Mouse (Mus musculus): Measurements from ENCODE around the gene Ccdc170. TPM values are rescaled to one million over a fixed set of nuclear protein-coding genes. Genes with fewer than 3 reads are reported as not detected.
A peak's percentile ranks its signal among the peaks of the same experiment; 100 is the strongest.
"Not testable (repeated sequence)": the region's sequence is repeated elsewhere in the genome, so short reads cannot be mapped to it uniquely, and the experiment has no call there.

The Ccdc170 gene
- polyA plus RNA-seq (2015; fragmentation: Nextera tagmentation; extraction: Ambion mirVana) = 0.22 TPM in 2 replicates

DNA sequence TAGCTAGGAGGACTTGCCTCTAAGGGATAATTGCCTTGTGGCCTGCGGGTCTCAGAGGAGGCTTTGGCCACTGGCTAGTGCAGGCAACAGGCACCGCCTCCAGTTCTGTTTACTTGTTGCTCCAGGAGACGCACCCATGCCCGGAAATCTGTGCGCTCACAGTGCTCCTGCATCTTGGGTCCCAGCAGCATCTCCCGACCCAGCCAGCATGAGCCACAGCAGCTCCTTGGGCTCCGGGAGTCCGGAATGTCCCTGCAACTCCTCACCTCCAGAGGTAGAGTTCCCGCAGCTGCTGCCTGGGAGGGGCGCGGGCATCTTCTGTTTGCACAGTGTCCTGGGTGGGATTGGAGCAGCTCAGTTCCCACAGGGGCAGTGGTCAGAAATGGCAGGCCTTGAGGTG, at the start of gene Ccdc170:
Gene Ccdc170, plus strand, starts transcription at position 148 of the 400 bp plus-strand sequence.
- 56% methylated on average over 11 of the region's 11 CpGs for WGBS
- no peak for ATAC-seq (ENCODE audit: low FRiP score)
- Histone ChIP-seq H3K9ac (replicated peaks) (no peak within 1 kb of the TSS), H3K36me3 (no peaks in the 10 kb centered on the region), H3K9me3 (replicated peaks) (no peaks in the 10 kb centered on the region), H3K4me1 (no peaks in the 10 kb centered on the region), H3K4me2 (no peak within 1 kb of the TSS; the same call in 1 of the 2 replicates), H3K27me3 (replicated peaks) (no peaks in the 10 kb centered on the region), H3K4me3 (replicated peaks) (no peak within 1 kb of the TSS), H3K27ac (replicated peaks) (no peak within 1 kb of the TSS)

DNA sequence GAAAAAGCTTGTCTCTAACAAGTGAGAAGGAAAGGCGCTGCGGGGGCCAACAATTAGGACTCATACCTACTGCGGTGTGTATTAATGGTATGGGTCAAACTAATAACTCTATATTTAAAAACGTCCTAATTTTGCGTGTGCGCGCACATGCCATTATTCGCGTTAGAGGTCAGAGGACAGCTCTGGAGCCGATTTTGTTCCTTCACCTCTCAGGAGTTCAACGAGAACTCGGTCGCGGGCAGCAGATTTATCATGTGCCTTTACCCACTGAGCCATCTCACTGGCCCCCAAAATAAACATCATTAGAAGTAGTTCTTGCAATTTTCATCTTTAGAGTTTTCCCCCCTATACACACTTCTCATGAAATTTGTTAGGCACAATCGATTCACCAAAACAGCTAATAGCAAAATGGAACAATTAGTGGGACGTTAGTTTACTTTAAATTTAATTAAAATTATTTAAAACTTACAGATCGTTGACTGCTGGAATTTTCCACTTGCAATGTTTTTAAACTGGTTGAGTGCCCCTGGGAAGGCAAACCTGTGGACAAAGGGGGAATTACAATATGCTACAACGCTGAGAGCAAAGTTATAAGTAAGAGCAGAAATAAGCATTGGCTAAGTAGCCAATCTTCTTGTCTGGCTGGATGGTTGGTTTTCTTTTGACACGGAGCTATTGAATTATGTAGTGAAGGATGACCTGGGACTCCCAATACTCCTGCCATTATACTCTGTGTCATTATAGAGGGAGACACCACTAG, 49.1 kb upstream of the Ccdc170 start:
- Histone ChIP-seq H3K9me3 (replicated peaks) (no peaks in the 10 kb centered on the region), H3K27me3 (replicated peaks) (no peaks in the 10 kb centered on the region), H3K36me3 (peaks cover 5% of the 10 kb centered on the region; the same call in 1 of the 2 replicates), H3K9ac (replicated peaks) (peak overlapping the region; percentile 62), H3K27ac (replicated peaks) (peak overlapping the region; percentile 88), H3K4me3 (replicated peaks) (peak overlapping the region; percentile 61), H3K4me1 (peaks cover 21% of the 10 kb centered on the region), H3K4me2 (peak overlapping the region; percentile 59)
- ATAC-seq (ENCODE audit: low FRiP score) = peak; percentile 13; the same call in 1 of the 2 replicates
- WGBS = 11% methylated on average over 19 of the region's 19 CpGs

DNA sequence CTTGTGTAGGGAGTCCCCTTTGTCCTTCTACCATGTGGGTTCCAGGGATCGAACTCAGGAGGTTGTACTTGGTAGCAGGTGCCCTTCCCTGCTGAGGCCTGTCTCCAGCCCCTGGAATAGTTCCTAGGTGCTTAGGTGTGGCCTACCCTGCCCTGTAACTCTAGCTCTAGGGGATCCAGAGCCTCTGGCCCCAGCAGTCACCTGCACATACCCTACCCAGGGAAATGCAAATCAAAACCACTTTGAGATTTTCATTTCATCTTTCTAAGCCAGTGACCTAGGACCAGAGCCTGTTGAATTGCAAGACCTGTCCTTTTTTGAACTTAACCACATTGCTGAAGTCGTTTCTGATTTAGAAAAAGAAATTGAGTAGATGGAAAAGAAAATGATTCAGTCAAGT, 48.4 kb upstream of the Ccdc170 start:
- not testable (repeated sequence) for ATAC-seq (ENCODE audit: low FRiP score); H3K27me3 ChIP-seq (replicated peaks); H3K4me3 ChIP-seq (replicated peaks); H3K27ac ChIP-seq (replicated peaks); H3K9me3 ChIP-seq (replicated peaks); H3K36me3 ChIP-seq; H3K9ac ChIP-seq (replicated peaks)
- 91% methylated on average over 2 of the region's 2 CpGs for WGBS
- Histone ChIP-seq H3K4me2 (peak overlapping the region; percentile 59; the same call in 1 of the 2 replicates), H3K4me1 (peaks cover 21% of the 10 kb centered on the region)

DNA sequence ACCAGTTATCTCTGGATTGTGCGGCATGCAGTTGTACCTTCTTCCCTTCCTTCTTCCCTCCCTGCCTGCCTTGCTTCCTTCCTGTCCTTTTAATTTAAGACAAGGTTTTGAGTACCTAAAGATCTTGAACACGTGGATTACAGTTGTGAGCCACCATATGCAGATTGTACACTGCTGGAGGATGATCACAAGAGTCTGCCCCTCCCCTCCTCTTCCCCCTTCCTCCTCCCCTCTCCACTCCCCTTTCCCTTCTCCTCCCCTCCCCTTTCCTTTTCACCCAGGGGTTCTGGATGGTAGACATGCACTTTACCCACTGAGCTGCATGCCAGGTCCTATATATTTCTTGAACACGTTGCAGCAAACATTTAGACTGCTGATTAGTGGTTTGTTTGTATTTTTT, 46.9 kb upstream of the Ccdc170 start:
- no peak overlapping the region for H3K27ac ChIP-seq (replicated peaks)
- H3K27me3 ChIP-seq (replicated peaks) = no peaks in the 10 kb centered on the region
- WGBS = 90% methylated on average over 3 of the region's 3 CpGs
- peaks cover 20% of the 10 kb centered on the region for H3K4me1 ChIP-seq
- H3K4me3 ChIP-seq (replicated peaks) = no peak overlapping the region
- no peak overlapping the region for H3K4me2 ChIP-seq
- no peak overlapping the region for H3K9ac ChIP-seq (replicated peaks)
- H3K9me3 ChIP-seq (replicated peaks) = no peaks in the 10 kb centered on the region
- no peak for ATAC-seq (ENCODE audit: low FRiP score)
- peaks cover 22% of the 10 kb centered on the region for H3K36me3 ChIP-seq

DNA sequence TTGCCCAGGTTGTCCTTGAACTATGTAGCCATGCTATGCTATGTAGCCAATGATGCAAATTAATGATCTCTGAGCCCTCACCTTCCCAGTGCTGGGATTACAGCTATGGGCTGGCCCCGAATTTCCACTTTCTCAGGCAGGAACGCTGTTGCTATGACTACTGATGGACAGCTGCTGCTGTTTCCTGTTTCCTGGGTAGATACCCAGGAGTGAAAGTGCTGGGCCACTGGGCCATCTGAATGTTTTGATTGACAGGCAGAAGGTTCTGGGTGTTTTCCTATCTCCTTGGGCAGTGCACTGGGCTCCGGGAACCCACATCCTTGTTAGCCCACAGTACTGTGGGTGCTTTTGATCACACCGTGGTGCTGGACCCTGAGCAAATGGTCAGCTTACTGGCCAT, 25.9 kb upstream of the Ccdc170 start:
- Histone ChIP-seq H3K4me1 (no peaks in the 10 kb centered on the region), H3K4me2 (no peak overlapping the region), H3K27ac (replicated peaks) (no peak overlapping the region), H3K9me3 (replicated peaks) (no peaks in the 10 kb centered on the region), H3K4me3 (replicated peaks) (no peak overlapping the region), H3K36me3 (peaks cover 17% of the 10 kb centered on the region), H3K9ac (replicated peaks) (no peak overlapping the region), H3K27me3 (replicated peaks) (no peaks in the 10 kb centered on the region)
- 73% methylated on average over 4 of the region's 4 CpGs for WGBS
- no peak for ATAC-seq (ENCODE audit: low FRiP score)

DNA sequence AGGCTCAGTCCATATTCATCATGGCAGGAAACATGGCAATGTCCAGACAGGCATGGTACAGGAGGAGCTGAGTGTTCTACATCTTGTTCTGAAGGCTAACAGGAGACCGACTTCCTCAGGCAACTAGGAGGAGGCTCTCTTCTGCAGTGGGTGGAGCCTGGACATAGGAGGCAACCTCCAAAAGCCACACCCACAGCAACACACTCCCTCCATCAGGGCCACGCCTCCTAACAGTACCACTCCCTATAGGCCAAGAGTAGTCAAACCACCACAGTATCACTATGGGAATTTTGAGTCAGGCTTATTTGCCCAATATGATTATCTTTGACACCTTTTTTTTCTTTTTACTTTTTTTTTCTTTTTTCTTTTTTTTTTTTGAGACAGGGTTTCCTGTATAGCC, 22.1 kb upstream of the Ccdc170 start:
- WGBS = 100% methylated on average over 2 of the region's 2 CpGs
- Histone ChIP-seq H3K36me3 (peaks cover 6% of the 10 kb centered on the region), H3K9ac (replicated peaks) (no peak overlapping the region), H3K4me2 (no peak overlapping the region), H3K9me3 (replicated peaks) (no peaks in the 10 kb centered on the region), H3K4me1 (no peaks in the 10 kb centered on the region), H3K27ac (replicated peaks) (no peak overlapping the region), H3K27me3 (replicated peaks) (no peaks in the 10 kb centered on the region), H3K4me3 (replicated peaks) (no peak overlapping the region)
- no peak for ATAC-seq (ENCODE audit: low FRiP score)

DNA sequence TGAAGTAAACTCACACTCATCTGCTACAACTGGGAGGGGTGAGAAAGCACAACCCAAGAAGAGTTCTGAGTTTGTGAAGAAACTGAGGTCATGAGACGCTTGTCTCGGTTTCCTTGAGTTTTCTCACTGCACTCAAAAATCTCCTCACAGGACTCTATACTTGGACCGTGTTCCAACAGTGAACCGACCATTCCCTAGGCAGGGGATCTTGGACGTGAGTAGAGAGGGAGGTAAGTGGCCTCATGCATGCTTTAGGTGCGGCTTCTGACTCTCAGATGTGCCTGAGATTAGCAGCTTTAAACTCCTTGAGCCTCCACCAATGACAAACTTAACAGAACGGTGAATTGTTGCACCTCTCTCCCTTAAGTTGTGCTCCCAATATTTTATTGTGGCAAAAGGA, 16.5 kb upstream of the Ccdc170 start:
- H3K36me3 ChIP-seq = no peaks in the 10 kb centered on the region
- no peak for ATAC-seq (ENCODE audit: low FRiP score)
- H3K4me1 ChIP-seq = no peaks in the 10 kb centered on the region
- no peaks in the 10 kb centered on the region for H3K9me3 ChIP-seq (replicated peaks)
- H3K27me3 ChIP-seq (replicated peaks) = no peaks in the 10 kb centered on the region
- 87% methylated on average over 7 of the region's 7 CpGs for WGBS
- no peak overlapping the region for H3K4me3 ChIP-seq (replicated peaks)
- no peak overlapping the region for H3K9ac ChIP-seq (replicated peaks)
- H3K4me2 ChIP-seq = no peak overlapping the region
- H3K27ac ChIP-seq (replicated peaks) = no peak overlapping the region

DNA sequence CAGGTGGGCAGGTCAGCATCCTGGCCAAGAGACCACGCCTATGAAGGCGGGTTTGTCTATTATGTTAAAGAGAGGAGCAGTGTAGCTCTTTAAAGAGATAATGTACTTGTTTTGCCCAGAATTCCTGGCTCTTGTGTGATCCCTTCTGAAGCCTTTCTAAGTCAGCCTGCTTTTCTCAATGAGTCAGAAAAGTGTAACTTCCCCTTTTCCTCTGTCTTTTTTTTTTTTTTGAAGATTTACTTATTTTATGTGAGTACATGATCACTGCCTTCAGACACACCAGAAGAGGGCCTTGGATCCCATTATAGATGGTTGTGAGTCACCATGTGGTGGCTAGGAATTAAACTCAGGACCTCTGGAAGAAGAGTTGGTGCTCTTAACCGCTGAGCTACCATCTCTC, 12.9 kb upstream of the Ccdc170 start:
- ATAC-seq (ENCODE audit: low FRiP score) = no peak
- 95% methylated on average over 3 of the region's 3 CpGs for WGBS
- Histone ChIP-seq H3K4me3 (replicated peaks) (no peak overlapping the region), H3K4me2 (no peak overlapping the region), H3K36me3 (no peaks in the 10 kb centered on the region), H3K9ac (replicated peaks) (no peak overlapping the region), H3K9me3 (replicated peaks) (no peaks in the 10 kb centered on the region), H3K27me3 (replicated peaks) (no peaks in the 10 kb centered on the region), H3K27ac (replicated peaks) (no peak overlapping the region), H3K4me1 (no peaks in the 10 kb centered on the region)

DNA sequence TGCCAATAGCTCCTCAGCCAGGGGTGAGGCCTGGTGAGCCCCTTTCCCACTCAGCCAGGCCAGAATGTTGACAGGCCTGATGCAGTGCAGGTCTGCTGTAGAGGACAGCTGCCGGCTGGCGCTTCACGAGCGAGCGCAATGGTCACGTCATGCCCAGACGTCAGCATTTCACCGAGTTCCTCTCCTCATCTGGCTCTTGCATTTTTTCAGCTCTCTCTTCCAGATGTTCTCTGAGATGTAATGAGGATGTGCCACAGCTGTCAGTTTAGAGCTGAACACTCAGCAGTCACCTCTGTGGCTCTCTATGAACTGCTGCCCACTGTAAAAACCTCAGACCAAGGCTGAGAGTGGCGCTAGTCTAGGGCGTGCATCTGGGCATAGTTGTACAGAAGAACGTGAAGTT, 8.7 kb upstream of the Ccdc170 start:
- H3K9me3 ChIP-seq (replicated peaks) = no peaks in the 10 kb centered on the region
- 87% methylated on average over 11 of the region's 11 CpGs for WGBS

DNA sequence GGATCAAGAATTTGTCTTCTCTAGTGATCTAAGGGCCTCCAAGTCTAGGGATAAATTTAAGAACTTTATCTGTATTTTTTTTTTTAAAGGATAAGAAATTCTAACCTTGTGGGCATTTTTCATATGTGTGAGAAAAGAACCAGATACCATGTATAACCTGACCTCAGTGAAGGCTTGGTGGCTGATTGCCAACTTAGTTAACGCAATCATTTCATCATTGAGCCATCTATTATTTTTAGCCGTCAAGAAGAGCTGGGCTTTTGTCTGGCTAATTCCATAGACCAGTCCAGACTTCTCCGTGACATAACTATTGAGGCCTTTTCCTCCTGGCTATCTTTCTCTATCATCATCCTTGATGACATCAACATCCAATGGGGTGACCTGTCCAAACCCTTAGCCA, 6.9 kb upstream of the Ccdc170 start:
- Histone ChIP-seq H3K36me3 (no peaks in the 10 kb centered on the region), H3K9ac (replicated peaks) (no peak overlapping the region), H3K27me3 (replicated peaks) (no peaks in the 10 kb centered on the region), H3K9me3 (replicated peaks) (no peaks in the 10 kb centered on the region), H3K4me1 (no peaks in the 10 kb centered on the region), H3K4me3 (replicated peaks) (no peak overlapping the region), H3K27ac (replicated peaks) (no peak overlapping the region), H3K4me2 (no peak overlapping the region)
- no peak for ATAC-seq (ENCODE audit: low FRiP score)
- 84% methylated on average over 3 of the region's 3 CpGs for WGBS

More for the DNA sequence above, 8.7 kb upstream of the Ccdc170 start:
- no peak for ATAC-seq (ENCODE audit: low FRiP score)
- H3K4me2 ChIP-seq = no peak overlapping the region
- H3K9ac ChIP-seq (replicated peaks) = no peak overlapping the region
- no peak overlapping the region for H3K27ac ChIP-seq (replicated peaks)
- H3K4me3 ChIP-seq (replicated peaks) = no peak overlapping the region
- no peaks in the 10 kb centered on the region for H3K27me3 ChIP-seq (replicated peaks)
- no peaks in the 10 kb centered on the region for H3K4me1 ChIP-seq
- no peaks in the 10 kb centered on the region for H3K36me3 ChIP-seq

DNA sequence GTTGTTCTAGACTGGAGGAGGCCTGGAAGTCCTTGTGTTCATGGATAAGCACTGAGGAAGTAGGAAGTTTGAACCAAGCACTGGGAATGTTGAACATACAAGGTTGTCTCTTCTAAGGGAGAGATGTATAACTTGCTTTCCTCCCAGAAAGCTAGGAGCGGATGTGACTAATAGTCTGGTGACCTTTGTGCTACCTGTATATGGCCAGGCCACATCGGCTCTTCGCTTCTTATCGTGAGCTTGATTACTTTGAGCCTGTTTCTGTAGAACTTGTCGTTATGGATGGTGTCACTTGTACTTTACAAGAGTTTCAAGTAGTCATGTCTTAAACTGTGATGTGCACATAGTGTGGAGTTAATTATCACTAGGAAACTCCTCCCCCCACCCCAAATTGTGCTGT, 5.7 kb upstream of the Ccdc170 start:
- no peak overlapping the region for H3K27ac ChIP-seq (replicated peaks)
- H3K9me3 ChIP-seq (replicated peaks) = no peaks in the 10 kb centered on the region
- H3K36me3 ChIP-seq = no peaks in the 10 kb centered on the region
- H3K27me3 ChIP-seq (replicated peaks) = no peaks in the 10 kb centered on the region
- ATAC-seq (ENCODE audit: low FRiP score) = no peak
- H3K4me1 ChIP-seq = no peaks in the 10 kb centered on the region
- no peak overlapping the region for H3K4me3 ChIP-seq (replicated peaks)
- H3K9ac ChIP-seq (replicated peaks) = no peak overlapping the region
- H3K4me2 ChIP-seq = no peak overlapping the region
- WGBS = 97% methylated on average over 5 of the region's 5 CpGs

DNA sequence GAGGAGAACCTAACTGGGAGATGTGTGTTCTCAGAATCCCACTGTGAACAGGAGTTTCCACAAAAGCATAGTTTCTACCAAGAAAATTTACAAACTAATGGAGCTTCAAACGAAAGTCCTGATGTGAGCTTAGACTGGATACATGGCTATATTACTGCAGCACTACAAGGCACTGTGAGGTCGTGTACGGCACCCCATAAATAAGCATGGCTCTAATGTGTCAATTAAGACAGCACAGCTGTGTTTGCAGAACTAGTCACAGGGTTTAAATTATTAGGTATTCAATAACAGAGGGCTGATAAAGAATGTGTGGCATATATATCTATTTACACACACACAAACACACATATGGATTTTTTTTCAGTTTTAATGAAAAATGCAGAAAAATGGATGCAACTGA, 1.4 kb upstream of the Ccdc170 start:
- Histone ChIP-seq H3K9ac (replicated peaks) (no peak overlapping the region), H3K9me3 (replicated peaks) (no peaks in the 10 kb centered on the region), H3K4me2 (no peak overlapping the region), H3K27ac (replicated peaks) (no peak overlapping the region), H3K4me3 (replicated peaks) (no peak overlapping the region), H3K27me3 (replicated peaks) (no peaks in the 10 kb centered on the region), H3K4me1 (no peaks in the 10 kb centered on the region), H3K36me3 (no peaks in the 10 kb centered on the region)
- WGBS = 60% methylated on average over 3 of the region's 3 CpGs
- no peak for ATAC-seq (ENCODE audit: low FRiP score)

Data from neural tube, embryonic 15.5 days (tissue).